Mouse (Mus musculus) CH12F3 (cell line): ENCODE results near the gene Polr2m.
"Not testable (repeated sequence)": the region's sequence is repeated elsewhere in the genome, so short reads cannot be mapped to it uniquely, and the experiment has no call there.

ENCODE experiments used
- in situ Hi-C: fragments of 300-500 bp; cut with MboI; formaldehyde crosslinking; loops from 2 replicates; pipeline ENCODE4 v1.14.3; 2020; ENCODE audit warnings: low sequenced_read_pairs

The Polr2m gene

DNA sequence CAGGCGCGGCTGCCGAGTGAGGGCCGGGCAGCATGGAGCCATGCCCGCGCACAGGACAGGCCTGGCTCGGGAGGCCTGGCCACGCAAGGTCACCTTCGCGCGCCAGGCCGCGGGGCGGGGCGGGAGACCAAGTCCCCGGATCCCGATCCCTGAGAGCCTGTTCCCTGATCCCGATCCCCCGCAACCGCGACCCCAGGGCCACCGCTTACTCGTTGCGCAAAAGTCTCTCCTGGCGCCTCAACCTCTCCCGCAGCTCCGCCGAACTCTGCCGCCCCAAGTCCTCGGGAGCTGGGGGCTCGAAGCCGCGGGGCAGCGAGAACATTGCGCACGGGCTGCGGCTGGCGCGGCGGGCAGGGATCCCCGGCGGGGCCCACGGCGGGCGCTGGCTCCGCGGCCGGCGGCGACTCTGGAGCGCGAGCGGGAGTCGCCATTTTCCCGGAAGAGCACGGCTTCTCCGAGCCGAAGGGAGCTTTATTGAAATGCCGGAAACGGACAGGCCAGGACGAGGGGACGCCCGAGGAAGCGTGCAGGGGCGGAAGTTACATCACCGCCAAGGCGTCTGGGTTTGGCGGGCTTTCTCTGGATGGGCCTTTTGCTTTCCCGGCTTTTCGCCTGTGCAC, at the start of gene Polr2m:
Gene Polr2m, minus strand, starts transcription at position 461 of the 620 bp plus-strand sequence.
- in situ Hi-C loops, result no loop called here

GRCm38 (mm10) chr9:71535036-71535435, 49.3 kb upstream of the Polr2m start:
- in situ Hi-C loops, result no loop called here

DNA sequence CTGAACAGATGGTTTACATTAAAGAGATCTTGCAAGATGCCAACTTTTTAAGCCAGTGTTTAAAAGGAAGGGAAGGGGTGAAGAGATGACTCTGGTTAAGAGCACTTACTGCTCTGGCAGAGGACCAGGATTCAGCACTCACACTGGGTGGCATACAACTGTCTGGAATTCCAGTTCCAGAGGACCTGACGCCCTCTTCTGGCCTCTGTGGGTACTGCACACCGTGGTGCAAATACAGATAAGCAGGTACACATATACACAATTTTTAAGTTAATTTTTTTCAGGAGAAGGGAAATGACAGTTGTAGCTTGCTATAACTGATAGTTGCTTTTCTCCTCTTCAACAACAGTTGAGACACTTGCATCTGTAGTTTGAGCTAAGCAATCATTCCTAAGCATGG, 44.2 kb upstream of the Polr2m start:
- in situ Hi-C loops, result no loop called here

- in situ Hi-C loops, result no loop called here
These were observed 41.7 kb upstream of the Polr2m start for GRCm38 (mm10) chr9:71527438-71527837.

DNA sequence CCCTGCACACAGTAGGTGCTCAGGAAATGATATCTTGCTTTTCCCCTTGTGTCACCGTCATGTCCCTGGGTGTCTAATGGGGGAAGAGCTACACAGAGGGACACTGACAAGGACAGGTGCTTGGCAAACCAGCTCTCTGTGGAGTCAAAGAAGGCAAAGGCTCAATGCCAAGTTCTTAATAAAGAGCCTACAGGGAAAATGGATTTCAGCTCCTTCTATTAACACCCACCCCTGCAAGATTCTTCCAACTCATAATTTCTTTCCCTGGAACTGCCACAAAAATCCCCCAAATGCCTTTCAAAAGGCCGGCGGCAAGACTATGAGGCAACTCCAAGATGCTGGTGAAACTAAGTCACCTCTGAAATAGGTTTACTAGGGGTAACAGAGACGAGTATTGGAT, 38.2 kb upstream of the Polr2m start:
- in situ Hi-C loops, result no loop called here

- in situ Hi-C loops, result no loop called here
These were observed 34.1 kb upstream of the Polr2m start for GRCm38 (mm10) chr9:71519836-71520235.

DNA sequence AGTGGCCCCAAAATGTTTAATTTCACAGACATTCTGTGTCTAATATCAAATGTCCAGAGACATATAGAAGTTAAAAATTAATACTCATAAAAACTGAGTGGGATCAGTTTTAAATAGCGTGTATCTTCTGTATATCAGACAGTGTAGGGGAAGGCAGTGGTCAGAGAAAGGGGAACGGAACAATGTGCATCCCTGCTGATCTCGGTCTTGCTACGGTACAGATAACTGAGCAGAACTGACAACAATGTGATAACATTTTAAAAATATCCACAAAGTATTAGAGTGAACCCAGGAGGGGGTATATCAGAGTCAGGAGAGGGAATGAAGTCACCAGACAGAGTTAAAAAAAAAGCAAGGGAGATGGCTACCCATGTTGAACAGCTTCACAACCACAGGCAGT, 31.8 kb upstream of the Polr2m start:
- in situ Hi-C loops, result no loop called here

GRCm38 (mm10) chr9:71515862-71516261, 30.1 kb upstream of the Polr2m start:
- in situ Hi-C loops, result no loop called here

- in situ Hi-C loops, result no loop called here
These were observed 27.8 kb upstream of the Polr2m start for GRCm38 (mm10) chr9:71513566-71513965.

DNA sequence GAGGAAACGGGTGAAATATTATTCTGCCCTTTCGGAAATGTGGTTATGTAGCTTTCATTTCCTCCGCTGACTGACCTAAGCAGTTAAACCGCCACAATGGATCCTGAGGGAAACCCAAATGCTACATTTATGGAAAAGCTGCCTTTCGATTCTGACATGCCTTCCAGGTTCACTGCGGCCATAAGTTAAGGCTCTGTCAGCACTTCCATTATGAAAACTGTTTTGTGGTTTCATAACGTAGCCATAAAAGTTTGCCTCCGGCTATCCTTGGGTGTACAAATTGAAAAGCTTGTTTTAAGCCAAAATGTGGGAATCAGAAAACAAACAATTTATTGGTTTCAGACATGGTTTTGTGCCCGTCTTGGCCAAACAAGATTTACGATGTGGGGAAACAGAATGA, 27.2 kb upstream of the Polr2m start:
- in situ Hi-C loops, result no loop called here

DNA sequence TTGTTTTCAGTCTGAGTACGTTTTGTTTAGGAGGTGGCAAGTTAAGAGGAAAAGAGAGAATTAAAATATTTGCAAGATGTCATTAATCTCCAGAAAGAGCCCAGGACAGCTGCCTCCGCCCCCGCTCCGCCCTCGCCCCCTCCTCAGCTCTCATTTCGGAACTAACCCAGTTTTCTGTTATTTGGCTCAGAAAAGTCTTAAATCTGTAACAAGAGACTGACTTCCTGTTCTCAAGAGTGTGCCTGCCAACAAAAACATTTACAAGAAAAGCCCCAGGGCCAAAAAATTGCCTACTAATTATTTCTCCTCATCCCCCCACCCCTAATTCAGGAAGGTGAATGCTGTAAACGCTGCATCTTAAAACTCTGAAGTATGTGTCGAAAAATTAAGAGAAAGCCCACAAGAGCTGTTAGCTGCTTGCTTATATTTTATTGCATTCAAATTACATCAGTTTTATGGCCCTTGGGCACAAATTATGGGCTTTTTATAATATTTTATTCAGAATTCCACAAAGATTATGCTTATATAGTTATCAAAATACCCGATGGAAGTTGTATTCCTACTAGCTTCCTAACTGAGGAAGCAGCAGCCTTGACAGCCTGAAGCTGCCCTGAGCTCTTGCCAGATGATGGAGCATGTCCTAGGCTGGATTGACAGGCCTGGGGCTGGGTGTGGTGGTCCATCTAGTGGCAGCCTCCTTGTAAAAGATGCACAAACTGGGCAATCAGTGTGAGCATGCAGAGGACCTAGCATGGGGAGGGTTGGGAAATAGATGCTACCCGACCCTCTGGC, 12.9 kb upstream of the Polr2m start:
- in situ Hi-C loops, result no loop called here

- in situ Hi-C loops, result no loop called here
These were observed 10.9 kb upstream of the Polr2m start for GRCm38 (mm10) chr9:71496637-71497036.

GRCm38 (mm10) chr9:71493771-71494170, 8.0 kb upstream of the Polr2m start:
- in situ Hi-C loops, result no loop called here

GRCm38 (mm10) chr9:71492296-71493025, 6.7 kb upstream of the Polr2m start:
- in situ Hi-C loops, result no loop called here

DNA sequence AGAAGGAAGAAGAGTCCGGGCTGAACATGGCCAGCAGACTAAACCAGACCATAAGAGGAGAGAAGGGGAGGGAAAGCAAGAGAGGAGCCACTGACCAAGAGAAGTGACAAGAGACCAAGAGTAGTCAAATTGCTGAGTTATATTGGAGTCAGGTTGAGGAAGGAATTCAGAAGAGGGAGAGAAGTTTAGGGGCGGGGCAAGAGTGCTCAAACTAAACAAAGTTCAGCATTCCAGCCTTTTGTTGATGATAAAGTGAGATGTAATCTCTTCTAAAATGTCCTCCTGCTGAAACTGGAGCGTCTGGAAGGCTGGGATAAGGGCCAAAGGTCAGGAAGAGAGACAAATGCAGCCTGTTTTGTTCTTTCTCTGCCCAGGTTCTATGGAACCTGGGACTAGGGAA, 4.3 kb upstream of the Polr2m start:
- in situ Hi-C loops, result no loop called here

DNA sequence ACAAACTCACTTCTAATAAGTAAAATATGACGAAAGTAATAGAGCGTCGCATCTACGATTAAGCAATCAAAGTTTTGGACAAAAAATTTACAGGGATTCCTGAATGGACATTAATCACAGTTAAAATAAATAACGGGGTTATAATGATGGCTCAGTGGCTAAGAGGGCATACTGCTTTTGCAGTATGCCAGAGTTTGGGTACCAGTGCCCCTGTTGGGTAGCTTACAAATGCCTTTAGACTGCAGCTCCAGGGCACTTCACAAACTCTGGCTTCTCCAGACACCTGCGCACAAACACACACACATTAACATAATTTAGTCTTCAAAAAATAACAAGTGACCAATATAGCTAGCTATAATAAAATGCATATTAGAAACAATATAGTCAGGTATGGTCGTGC, 392 bp upstream of the Polr2m start:
- in situ Hi-C loops, result no loop called here

DNA sequence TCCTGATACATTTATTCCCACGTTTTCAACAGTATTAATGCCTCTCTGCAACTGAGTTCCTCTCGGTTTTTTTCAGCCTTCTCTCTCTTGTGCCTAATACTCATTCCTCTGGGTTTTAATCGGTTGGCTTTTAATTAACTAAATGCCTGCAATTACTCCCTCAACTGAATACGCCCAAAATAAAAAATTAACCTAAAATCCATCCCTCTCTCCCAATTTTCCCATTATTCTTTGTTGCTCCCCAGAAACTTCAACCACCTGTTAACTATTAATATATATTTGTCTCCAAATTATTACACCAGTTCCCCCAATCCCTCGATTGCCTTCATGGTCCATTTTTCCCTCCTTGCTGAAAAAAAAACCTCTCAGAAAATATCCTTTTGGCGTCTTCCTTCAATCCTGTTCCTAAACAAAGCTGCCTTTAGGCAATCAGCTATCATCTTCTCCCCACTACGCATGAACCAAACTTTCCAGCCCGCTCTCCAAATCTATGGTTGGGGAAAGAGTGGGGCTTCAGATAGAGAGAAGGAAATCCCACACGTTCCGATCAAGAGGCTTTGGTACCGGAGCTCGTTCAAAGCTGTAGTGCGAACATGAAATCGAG, 762 bp downstream of the Polr2m start:
- in situ Hi-C loops, result no loop called here

DNA sequence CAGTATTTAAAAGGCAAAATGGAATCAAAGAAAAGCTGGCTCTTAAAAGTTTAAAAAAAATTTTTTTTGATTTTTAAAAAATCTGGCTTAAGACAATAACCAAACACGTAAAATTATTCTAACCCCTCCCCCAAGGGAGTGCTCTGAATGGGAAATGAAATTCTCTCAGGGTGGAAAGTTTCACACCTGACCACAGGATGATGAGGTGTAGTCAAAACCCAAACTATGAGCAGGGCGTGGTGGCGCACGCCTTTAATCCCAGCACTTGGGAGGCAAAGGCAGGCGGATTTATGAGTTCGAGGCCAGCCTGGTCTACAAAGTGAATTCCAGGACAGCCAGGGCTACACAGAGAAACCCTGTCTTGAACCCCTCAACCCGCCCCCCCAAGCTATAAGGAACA, 1.9 kb downstream of the Polr2m start:
- in situ Hi-C loops, result not testable (repeated sequence)

- in situ Hi-C loops, result no loop called here
These were observed 5.4 kb downstream of the Polr2m start for GRCm38 (mm10) chr9:71480305-71480704.

- in situ Hi-C loops, result no loop called here
These were observed 6.3 kb downstream of the Polr2m start for GRCm38 (mm10) chr9:71479413-71479812.

DNA sequence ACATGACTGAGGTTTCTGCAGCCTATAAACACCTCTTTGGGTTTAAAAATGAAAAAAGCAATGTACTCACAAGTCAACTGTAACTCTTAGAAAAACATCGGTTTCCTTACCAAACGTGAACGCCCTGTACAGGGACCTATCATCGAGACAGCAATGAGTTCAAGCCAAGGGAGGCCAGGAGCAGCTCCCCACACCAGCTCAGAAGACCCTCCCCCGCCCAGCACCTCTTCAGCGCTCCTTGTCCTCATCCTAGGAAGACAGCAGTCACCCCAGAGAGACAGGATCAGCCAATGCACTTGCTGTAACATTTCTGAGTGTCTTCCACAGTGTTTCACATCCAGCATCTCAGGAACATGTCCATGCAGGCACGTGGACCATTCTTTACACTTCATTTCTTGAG, 7.1 kb downstream of the Polr2m start:
- in situ Hi-C loops, result no loop called here

GRCm38 (mm10) chr9:71476601-71477000, 9.1 kb downstream of the Polr2m start:
- in situ Hi-C loops, result no loop called here
